Mouse (Mus musculus): Measurements from ENCODE around the gene Trp73. TPM values are rescaled to one million over a fixed set of nuclear protein-coding genes. Genes with fewer than 3 reads are reported as not detected.
A peak's percentile ranks its signal among the peaks of the same experiment; 100 is the strongest.

Trp73 gene
- polyA plus RNA-seq, 1 experiment from 2014 or later, result not detected

DNA sequence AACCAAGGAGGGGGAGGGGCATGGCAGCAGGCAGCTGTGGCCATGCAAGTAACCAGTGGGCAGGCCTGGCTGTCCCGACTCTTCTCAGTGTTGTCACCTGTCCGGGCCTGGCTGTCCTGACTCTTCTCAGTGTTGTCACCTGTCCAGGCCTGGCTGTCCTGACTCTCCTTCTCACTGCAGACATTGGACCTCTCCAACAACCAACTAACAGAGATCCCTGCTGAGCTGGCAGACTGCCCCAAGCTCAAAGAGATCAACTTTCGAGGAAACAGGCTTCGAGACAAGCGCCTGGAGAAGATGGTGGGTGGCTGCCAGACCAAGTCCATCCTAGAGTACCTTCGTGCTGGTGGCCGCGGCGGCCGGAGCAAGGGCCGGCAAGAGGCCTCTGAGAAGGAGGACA is 124.5 kb downstream of the Trp73 start:
- Histone ChIP-seq H3K4me1 (ENCODE audit: insufficient read depth) (peaks cover 18% of the 10 kb centered on the region), H3K9ac (replicated peaks) (no peak overlapping the region), H3K9me3 (ENCODE audit: low read length) (no peaks in the 10 kb centered on the region), H3K4me3 (ENCODE audit: low read depth, low read length) (no peak overlapping the region), H3K36me3 (replicated peaks; ENCODE audit: insufficient read depth, low read length) (peaks cover 43% of the 10 kb centered on the region), H3K4me2 (ENCODE audit: low read depth, low read length) (no peak overlapping the region), H3K27ac (ENCODE audit: low read depth) (no peak overlapping the region), H3K27me3 (ENCODE audit: insufficient read depth, low read length) (no peaks in the 10 kb centered on the region)
- ATAC-seq, result no peak
- DNase-seq, result no peak
- no peak for TF ChIP-seq EP300 (IDR thresholded peaks at IDR 0.05; ENCODE audit: low read depth)
- no peak for TF ChIP-seq CTCF (IDR thresholded peaks at IDR 0.05; ENCODE audit: low read depth)
- 92% methylated on average over 11 of the region's 11 CpGs for WGBS (ENCODE audit: insufficient replicate concordance)

- peaks cover 18% of the 10 kb centered on the region for H3K4me1 ChIP-seq (ENCODE audit: insufficient read depth)
- H3K4me3 ChIP-seq (ENCODE audit: low read depth, low read length), result peak overlapping the region; percentile 91
- DNase-seq, result peak; percentile 30
- no peaks in the 10 kb centered on the region for H3K27me3 ChIP-seq (ENCODE audit: insufficient read depth, low read length)
- peaks cover 17% of the 10 kb centered on the region for H3K36me3 ChIP-seq (replicated peaks; ENCODE audit: insufficient read depth, low read length)
- no peak for TF ChIP-seq CTCF (IDR thresholded peaks at IDR 0.05; ENCODE audit: low read depth)
- no peak for TF ChIP-seq EP300 (IDR thresholded peaks at IDR 0.05; ENCODE audit: low read depth)
- peak overlapping the region; percentile 96 for H3K4me2 ChIP-seq (ENCODE audit: low read depth, low read length)
- no peaks in the 10 kb centered on the region for H3K9me3 ChIP-seq (ENCODE audit: low read length)
- ATAC-seq, result peak; percentile 3; the same call in 1 of the 2 replicates
- 2% methylated on average over 50 of the region's 55 CpGs for WGBS (ENCODE audit: insufficient replicate concordance)
- H3K27ac ChIP-seq (ENCODE audit: low read depth), result peak overlapping the region; percentile 78
- H3K9ac ChIP-seq (replicated peaks), result peak overlapping the region; percentile 95
Measured at GRCm38 (mm10) chr4:154012132-154012882, 127.7 kb downstream of the Trp73 start.

GRCm38 (mm10) chr4:154011646-154012089 is 128.3 kb downstream of the Trp73 start, which contains the start of gene Lrrc47:
Gene Lrrc47 (plus strand): TSS chr4:154011731.
- peak within 1 kb of the TSS; percentile 96 for H3K4me2 ChIP-seq (ENCODE audit: low read depth, low read length)
- H3K36me3 ChIP-seq (replicated peaks; ENCODE audit: insufficient read depth, low read length), result peaks cover 17% of the 10 kb centered on the region
- peak; percentile 95 for ATAC-seq
- H3K9me3 ChIP-seq (ENCODE audit: low read length), result no peaks in the 10 kb centered on the region
- WGBS (ENCODE audit: insufficient replicate concordance), result 2% methylated on average over 28 of the region's 59 CpGs
- peak within 1 kb of the TSS; percentile 95 for H3K9ac ChIP-seq (replicated peaks)
- TF ChIP-seq CTCF (IDR thresholded peaks at IDR 0.05; ENCODE audit: low read depth) (peak; percentile 6; the same call in 1 of the 2 replicates), EP300 (IDR thresholded peaks at IDR 0.05; ENCODE audit: low read depth) (no peak)
- H3K4me1 ChIP-seq (ENCODE audit: insufficient read depth), result peaks cover 18% of the 10 kb centered on the region
- no peaks in the 10 kb centered on the region for H3K27me3 ChIP-seq (ENCODE audit: insufficient read depth, low read length)
- peak within 1 kb of the TSS; percentile 78 for H3K27ac ChIP-seq (ENCODE audit: low read depth)
- peak; percentile 86 for DNase-seq
- peak within 1 kb of the TSS; percentile 91 for H3K4me3 ChIP-seq (ENCODE audit: low read depth, low read length)

GRCm38 (mm10) chr4:154010907-154011645 is 128.9 kb downstream of the Trp73 start:
- peaks cover 18% of the 10 kb centered on the region for H3K4me1 ChIP-seq (ENCODE audit: insufficient read depth)
- H3K27me3 ChIP-seq (ENCODE audit: insufficient read depth, low read length), result no peaks in the 10 kb centered on the region
- DNase-seq (no peak), ATAC-seq (peak; percentile 47)
- H3K4me3 ChIP-seq (ENCODE audit: low read depth, low read length), result peak overlapping the region; percentile 91
- peak overlapping the region; percentile 96 for H3K4me2 ChIP-seq (ENCODE audit: low read depth, low read length)
- no peak for TF ChIP-seq EP300 (IDR thresholded peaks at IDR 0.05; ENCODE audit: low read depth)
- TF ChIP-seq CTCF (IDR thresholded peaks at IDR 0.05; ENCODE audit: low read depth), result no peak
- WGBS (ENCODE audit: insufficient replicate concordance), result 29% methylated on average over 13 of the region's 13 CpGs
- H3K9ac ChIP-seq (replicated peaks), result peak overlapping the region; percentile 95
- no peaks in the 10 kb centered on the region for H3K9me3 ChIP-seq (ENCODE audit: low read length)
- peaks cover 14% of the 10 kb centered on the region for H3K36me3 ChIP-seq (replicated peaks; ENCODE audit: insufficient read depth, low read length)
- no peak overlapping the region; the same call in 1 of the 2 replicates for H3K27ac ChIP-seq (ENCODE audit: low read depth)

GRCm38 (mm10) chr4:154007759-154008158 is 132.2 kb downstream of the Trp73 start:
- no peaks in the 10 kb centered on the region for H3K9me3 ChIP-seq (ENCODE audit: low read length)
- peaks cover 17% of the 10 kb centered on the region for H3K36me3 ChIP-seq (replicated peaks; ENCODE audit: insufficient read depth, low read length)
- no peak overlapping the region for H3K9ac ChIP-seq (replicated peaks)
- H3K27ac ChIP-seq (ENCODE audit: low read depth), result no peak overlapping the region
- 76% methylated on average over 4 of the region's 4 CpGs for WGBS (ENCODE audit: insufficient replicate concordance)
- no peak for DNase-seq
- H3K27me3 ChIP-seq (ENCODE audit: insufficient read depth, low read length), result no peaks in the 10 kb centered on the region
- no peak for ATAC-seq
- H3K4me3 ChIP-seq (ENCODE audit: low read depth, low read length), result no peak overlapping the region
- H3K4me1 ChIP-seq (ENCODE audit: insufficient read depth), result peaks cover 7% of the 10 kb centered on the region
- no peak overlapping the region for H3K4me2 ChIP-seq (ENCODE audit: low read depth, low read length)
- TF ChIP-seq CTCF (IDR thresholded peaks at IDR 0.05; ENCODE audit: low read depth), result no peak

- WGBS (ENCODE audit: insufficient replicate concordance), result 84% methylated on average over 6 of the region's 6 CpGs
- H3K9ac ChIP-seq (replicated peaks), result no peak overlapping the region
- H3K4me1 ChIP-seq (ENCODE audit: insufficient read depth), result peaks cover 2% of the 10 kb centered on the region; the same call in 1 of the 2 replicates
- H3K27ac ChIP-seq (ENCODE audit: low read depth), result no peak overlapping the region
- H3K27me3 ChIP-seq (ENCODE audit: insufficient read depth, low read length), result no peaks in the 10 kb centered on the region
- H3K36me3 ChIP-seq (replicated peaks; ENCODE audit: insufficient read depth, low read length), result peaks cover 21% of the 10 kb centered on the region
- no peaks in the 10 kb centered on the region for H3K9me3 ChIP-seq (ENCODE audit: low read length)
- ATAC-seq (no peak), DNase-seq (no peak)
- no peak overlapping the region for H3K4me2 ChIP-seq (ENCODE audit: low read depth, low read length)
- TF ChIP-seq CTCF (IDR thresholded peaks at IDR 0.05; ENCODE audit: low read depth), result no peak
- TF ChIP-seq EP300 (IDR thresholded peaks at IDR 0.05; ENCODE audit: low read depth), result no peak
- no peak overlapping the region for H3K4me3 ChIP-seq (ENCODE audit: low read depth, low read length)
Measured at GRCm38 (mm10) chr4:154006264-154006663, 133.7 kb downstream of the Trp73 start.

Other genes with a start within 250 kb of the Trp73 start
- gene A430005L14Rik, start 183.0 kb downstream of the Trp73 start, polyA plus RNA-seq (2015; fragmentation: Nextera tagmentation; extraction: Ambion mirVana), result 56.1 and 59.5 TPM in 2 replicates
- 3.6 and 4.6 TPM in 2 replicates for gene Dffb, start 165.1 kb downstream of the Trp73 start, polyA plus RNA-seq (2015; fragmentation: Nextera tagmentation; extraction: Ambion mirVana)
- 1.9 and 2.5 TPM in 2 replicates for gene Cep104, start 165.0 kb downstream of the Trp73 start, polyA plus RNA-seq (2015; fragmentation: Nextera tagmentation; extraction: Ambion mirVana)
- gene Lrrc47, start 128.5 kb downstream of the Trp73 start, polyA plus RNA-seq (2015; fragmentation: Nextera tagmentation; extraction: Ambion mirVana), result 9.4 and 11.7 TPM in 2 replicates
- gene Smim1, start 114.0 kb downstream of the Trp73 start, polyA plus RNA-seq (2015; fragmentation: Nextera tagmentation; extraction: Ambion mirVana), result 86.4 and 93.6 TPM in 2 replicates
- gene Ccdc27, start 97.5 kb downstream of the Trp73 start, polyA plus RNA-seq (2015; fragmentation: Nextera tagmentation; extraction: Ambion mirVana), result not detected in 2 replicates
- gene Wrap73, start 2.2 kb upstream of the Trp73 start, polyA plus RNA-seq (2015; fragmentation: Nextera tagmentation; extraction: Ambion mirVana), result 12.4 and 14.1 TPM in 2 replicates
- 74.4 and 83.4 TPM in 2 replicates for gene Tprgl, start 20.5 kb upstream of the Trp73 start, polyA plus RNA-seq (2015; fragmentation: Nextera tagmentation; extraction: Ambion mirVana)
- 0.67 and 0.89 TPM in 2 replicates for gene Megf6, start 30.5 kb upstream of the Trp73 start, polyA plus RNA-seq (2015; fragmentation: Nextera tagmentation; extraction: Ambion mirVana)
- 3.2 and 4.3 TPM in 2 replicates for gene Arhgef16, start 161.5 kb upstream of the Trp73 start, polyA plus RNA-seq (2015; fragmentation: Nextera tagmentation; extraction: Ambion mirVana)
- not detected in 2 replicates for gene B230104I21Rik, start 195.9 kb upstream of the Trp73 start, polyA plus RNA-seq (2015; fragmentation: Nextera tagmentation; extraction: Ambion mirVana)